Mouse (Mus musculus) erythroblast, embryonic 14.5 days (primary cell): ENCODE data around the gene Map4k4. TPM values are rescaled to one million over a fixed set of nuclear protein-coding genes. Genes with fewer than 3 reads are reported as not detected.

Experiments
- H3K27me3 ChIP-seq: 2 replicates; pipeline ENCODE4 v1.6.1; 2012; ENCODE audit warnings: inconsistent platforms; ENCODE audit not compliant: control insufficient read depth
- H3K36me3 ChIP-seq: 2 replicates; pipeline ENCODE4 v1.6.1; 2012; ENCODE audit warnings: mild to moderate bottlenecking, inconsistent platforms; ENCODE audit not compliant: control insufficient read depth
- H3K4me1 ChIP-seq: 2 replicates; pipeline ENCODE4 v1.6.1; 2012; ENCODE audit warnings: inconsistent platforms; ENCODE audit not compliant: control insufficient read depth
- H3K4me3 ChIP-seq: replicated peaks from 2 replicates; pipeline ENCODE3; 2012; ENCODE audit warnings: moderate library complexity, mild to moderate bottlenecking, inconsistent platforms
- H3K9me3 ChIP-seq: 2 replicates; pipeline ENCODE4 v1.6.1; 2012; ENCODE audit warnings: low read length, inconsistent platforms, mixed read lengths; ENCODE audit not compliant: control insufficient read depth
- GATA1 ChIP-seq: IDR thresholded peaks from 2 replicates; pipeline ENCODE4 v1.6.1; 2012; ENCODE audit warnings: low read length, inconsistent platforms, mixed read lengths
- TAL1 ChIP-seq: IDR thresholded peaks from 3 replicates; pipeline ENCODE4 v1.6.1; 2012; ENCODE audit warnings: low read length, inconsistent platforms, mixed read lengths
- polyA plus RNA-seq: library from polyadenylated mRNA; stranded (reverse); fragments of >175 nt; gene quantifications from 2 replicates; pipeline ENCODE4 v1.2.3, GENCODE M21; 2012

Gene Map4k4
- polyA plus RNA-seq, 1 experiment, result 0.12 TPM

- no peak for TF ChIP-seq GATA1
- TF ChIP-seq TAL1, result no peak
These were observed 23.0 kb downstream of the Map4k4 start for GRCm38 (mm10) chr1:39923395-39924337.

GRCm38 (mm10) chr1:39931055-39931454 is 30.3 kb downstream of the Map4k4 start:
- Histone ChIP-seq H3K27me3 (no peaks in the 10 kb centered on the region), H3K9me3 (no peaks in the 10 kb centered on the region), H3K4me1 (peaks cover 10% of the 10 kb centered on the region), H3K4me3 (no peak overlapping the region), H3K36me3 (no peaks in the 10 kb centered on the region)
- TF ChIP-seq GATA1 (no peak), TAL1 (no peak)

More at GRCm38 (mm10) chr1:39923395-39924337, 23.0 kb downstream of the Map4k4 start:
- Histone ChIP-seq H3K9me3 (no peaks in the 10 kb centered on the region), H3K36me3 (no peaks in the 10 kb centered on the region), H3K4me1 (peaks cover 7% of the 10 kb centered on the region), H3K27me3 (peaks cover 18% of the 10 kb centered on the region), H3K4me3 (no peak overlapping the region)

GRCm38 (mm10) chr1:39932216-39932739 is 31.6 kb downstream of the Map4k4 start:
- Histone ChIP-seq H3K4me3 (no peak overlapping the region), H3K9me3 (no peaks in the 10 kb centered on the region), H3K36me3 (no peaks in the 10 kb centered on the region), H3K27me3 (no peaks in the 10 kb centered on the region), H3K4me1 (peaks cover 21% of the 10 kb centered on the region)
- TF ChIP-seq GATA1 (no peak), TAL1 (no peak)

GRCm38 (mm10) chr1:39932922-39933321 is 32.2 kb downstream of the Map4k4 start:
- Histone ChIP-seq H3K36me3 (no peaks in the 10 kb centered on the region), H3K27me3 (no peaks in the 10 kb centered on the region), H3K4me1 (peaks cover 28% of the 10 kb centered on the region), H3K9me3 (no peaks in the 10 kb centered on the region), H3K4me3 (no peak overlapping the region)
- TF ChIP-seq GATA1 (no peak), TAL1 (no peak)

- H3K4me3 ChIP-seq, result peak overlapping the region; percentile 70
- no peaks in the 10 kb centered on the region for H3K9me3 ChIP-seq
- no peaks in the 10 kb centered on the region for H3K36me3 ChIP-seq
- H3K27me3 ChIP-seq, result no peaks in the 10 kb centered on the region
- H3K4me1 ChIP-seq, result peaks cover 46% of the 10 kb centered on the region
- TF ChIP-seq TAL1, result no peak
- TF ChIP-seq GATA1, result no peak
These were observed 34.2 kb downstream of the Map4k4 start for GRCm38 (mm10) chr1:39934954-39935353.

GRCm38 (mm10) chr1:39935616-39936015 is 34.9 kb downstream of the Map4k4 start:
- Histone ChIP-seq H3K36me3 (no peaks in the 10 kb centered on the region), H3K4me1 (peaks cover 46% of the 10 kb centered on the region), H3K4me3 (peak overlapping the region; percentile 70), H3K9me3 (no peaks in the 10 kb centered on the region), H3K27me3 (no peaks in the 10 kb centered on the region)
- TF ChIP-seq TAL1 (no peak), GATA1 (no peak)

GRCm38 (mm10) chr1:39936332-39936802 is 35.7 kb downstream of the Map4k4 start:
- Histone ChIP-seq H3K9me3 (no peaks in the 10 kb centered on the region), H3K27me3 (no peaks in the 10 kb centered on the region), H3K4me1 (peaks cover 46% of the 10 kb centered on the region), H3K36me3 (no peaks in the 10 kb centered on the region), H3K4me3 (peak overlapping the region; percentile 72)
- no peak for TF ChIP-seq TAL1
- TF ChIP-seq GATA1, result no peak

GRCm38 (mm10) chr1:39936934-39937333 is 36.2 kb downstream of the Map4k4 start:
- Histone ChIP-seq H3K4me3 (peak overlapping the region; percentile 72), H3K4me1 (peaks cover 46% of the 10 kb centered on the region)
- TF ChIP-seq GATA1 (no peak), TAL1 (no peak)

GRCm38 (mm10) chr1:39937609-39938008 is 36.9 kb downstream of the Map4k4 start:
- no peaks in the 10 kb centered on the region for H3K36me3 ChIP-seq
- H3K4me3 ChIP-seq, result no peak overlapping the region
- TF ChIP-seq TAL1, result no peak
- no peak for TF ChIP-seq GATA1
- H3K27me3 ChIP-seq, result no peaks in the 10 kb centered on the region
- no peaks in the 10 kb centered on the region for H3K9me3 ChIP-seq
- H3K4me1 ChIP-seq, result peaks cover 46% of the 10 kb centered on the region

More at GRCm38 (mm10) chr1:39936934-39937333, 36.2 kb downstream of the Map4k4 start:
- no peaks in the 10 kb centered on the region for H3K27me3 ChIP-seq
- no peaks in the 10 kb centered on the region for H3K9me3 ChIP-seq
- H3K36me3 ChIP-seq, result no peaks in the 10 kb centered on the region
